Mouse (Mus musculus) limb, embryonic 12.5 days (tissue): Measurements from ENCODE around the gene Cd72. TPM values are rescaled to one million over a fixed set of nuclear protein-coding genes. Genes with fewer than 3 reads are reported as not detected.

ENCODE experiments used
- ATAC-seq: fragments of 200-750 bp; cut with Nextera tagmentation; 2 replicates; pipeline ENCODE4 v1.8.0; 2017; ENCODE audit warnings: low read depth, moderate TSS enrichment; ENCODE audit not compliant: insufficient number of reproducible peaks, insufficient read depth, low FRiP score, low TSS enrichment
- H3K27ac ChIP-seq: fragments of 300-500 bp; sonication (generic); 2 replicates; pipeline ENCODE4 v1.5.1; 2016; ENCODE audit warnings: mild to moderate bottlenecking, moderate library complexity
- H3K27me3 ChIP-seq: fragments of 300-500 bp; sonication (generic); 2 replicates; pipeline ENCODE4 v1.6.1; 2016; ENCODE audit warnings: mild to moderate bottlenecking, moderate library complexity
- H3K36me3 ChIP-seq: fragments of 300-500 bp; sonication (generic); 2 replicates; pipeline ENCODE4 v1.6.1; 2016; ENCODE audit warnings: mild to moderate bottlenecking, moderate library complexity
- H3K4me1 ChIP-seq: fragments of 300-500 bp; sonication (generic); replicated peaks from 2 replicates; pipeline ENCODE4 v1.6.1; 2016
- H3K4me2 ChIP-seq: fragments of 300-500 bp; sonication (generic); 2 replicates; pipeline ENCODE4 v1.6.1; 2016; ENCODE audit warnings: mild to moderate bottlenecking, moderate library complexity
- H3K4me3 ChIP-seq: fragments of 300-500 bp; sonication (generic); replicated peaks from 2 replicates; pipeline ENCODE4 v1.5.1; 2016; ENCODE audit warnings: mild to moderate bottlenecking
- H3K9ac ChIP-seq: fragments of 300-500 bp; sonication (generic); replicated peaks from 2 replicates; pipeline ENCODE4 v1.6.1; 2016; ENCODE audit warnings: mild to moderate bottlenecking, moderate library complexity
- H3K9me3 ChIP-seq: fragments of 300-500 bp; sonication (generic); 2 replicates; pipeline ENCODE4 v1.6.1; 2016; ENCODE audit warnings: mild to moderate bottlenecking, moderate library complexity
- WGBS: fragments of 180-500 bp; shearing (Covaris S2); methylation state at CpG from one replicate; pipeline ENCODE4 v1.1.7; 2016; 5-methylcytosine and 5-hydroxymethylcytosine counted together
- polyA plus RNA-seq: library from polyadenylated mRNA; unstranded; fragments of >200 nt; fragmentation: Nextera tagmentation; extraction: Ambion mirVana; gene quantifications from 2 replicates; pipeline ENCODE4 v1.2.1, GENCODE M21; 2016

The Cd72 gene
- polyA plus RNA-seq, 1 experiment from 2014 or later = 3.5 TPM

DNA sequence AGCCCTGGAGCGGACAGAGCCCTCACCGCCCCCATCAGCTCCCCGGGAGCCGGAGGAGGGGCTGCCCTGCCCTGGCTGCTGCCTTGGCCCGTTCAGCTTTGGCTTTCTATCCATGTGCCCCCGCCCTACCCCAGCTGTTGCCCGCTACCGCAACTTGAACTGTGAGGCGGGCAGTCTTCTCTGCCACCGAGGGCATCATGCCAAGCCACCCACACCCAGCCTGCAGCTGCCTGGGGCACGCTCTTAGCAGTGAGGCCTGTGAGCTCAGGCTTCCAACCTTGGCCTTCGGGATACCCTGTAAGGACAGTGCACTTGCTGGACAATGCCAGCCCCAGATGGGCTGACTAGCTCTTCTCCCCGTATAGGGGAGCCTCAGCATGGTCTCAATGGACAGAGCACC lies 7.2 kb downstream of the Cd72 start:
- no peak for ATAC-seq
- H3K9me3 ChIP-seq = no peaks in the 10 kb centered on the region
- H3K36me3 ChIP-seq = peaks cover 39% of the 10 kb centered on the region
- no peak overlapping the region for H3K4me3 ChIP-seq
- H3K4me1 ChIP-seq = peaks cover 10% of the 10 kb centered on the region
- peaks cover 4% of the 10 kb centered on the region for H3K27me3 ChIP-seq
- H3K27ac ChIP-seq = no peak overlapping the region
- WGBS = 89% methylated on average over 13 of the region's 13 CpGs
- H3K9ac ChIP-seq = no peak overlapping the region
- H3K4me2 ChIP-seq = no peak overlapping the region

DNA sequence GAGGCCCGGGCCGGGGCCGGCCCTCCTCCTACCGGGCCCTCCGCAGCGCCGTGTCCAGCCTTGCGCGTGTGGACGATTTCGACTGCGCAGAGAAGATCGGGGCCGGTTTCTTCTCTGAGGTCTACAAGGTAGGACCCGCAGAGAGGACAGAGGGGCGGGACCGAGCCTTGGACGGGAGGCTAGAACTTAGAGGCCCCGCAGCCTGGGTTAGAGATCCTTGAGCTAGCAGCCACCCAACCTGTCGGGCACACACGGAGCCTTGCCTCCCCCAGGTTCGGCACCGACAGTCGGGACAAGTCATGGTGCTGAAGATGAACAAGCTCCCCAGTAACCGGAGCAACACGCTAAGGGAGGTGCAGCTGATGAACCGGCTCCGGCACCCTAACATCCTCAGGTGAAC lies 10.9 kb downstream of the Cd72 start:
- peaks cover 10% of the 10 kb centered on the region for H3K4me1 ChIP-seq
- H3K27ac ChIP-seq = peak overlapping the region; percentile 94
- no peaks in the 10 kb centered on the region for H3K9me3 ChIP-seq
- WGBS = under 1% methylated on average over 28 of the region's 28 CpGs
- H3K4me2 ChIP-seq = peak overlapping the region; percentile 85
- H3K36me3 ChIP-seq = peaks cover 37% of the 10 kb centered on the region
- peak; percentile 15; the same call in 1 of the 2 replicates for ATAC-seq
- peak overlapping the region; percentile 99 for H3K9ac ChIP-seq
- no peaks in the 10 kb centered on the region for H3K27me3 ChIP-seq
- peak overlapping the region; percentile 99 for H3K4me3 ChIP-seq

DNA sequence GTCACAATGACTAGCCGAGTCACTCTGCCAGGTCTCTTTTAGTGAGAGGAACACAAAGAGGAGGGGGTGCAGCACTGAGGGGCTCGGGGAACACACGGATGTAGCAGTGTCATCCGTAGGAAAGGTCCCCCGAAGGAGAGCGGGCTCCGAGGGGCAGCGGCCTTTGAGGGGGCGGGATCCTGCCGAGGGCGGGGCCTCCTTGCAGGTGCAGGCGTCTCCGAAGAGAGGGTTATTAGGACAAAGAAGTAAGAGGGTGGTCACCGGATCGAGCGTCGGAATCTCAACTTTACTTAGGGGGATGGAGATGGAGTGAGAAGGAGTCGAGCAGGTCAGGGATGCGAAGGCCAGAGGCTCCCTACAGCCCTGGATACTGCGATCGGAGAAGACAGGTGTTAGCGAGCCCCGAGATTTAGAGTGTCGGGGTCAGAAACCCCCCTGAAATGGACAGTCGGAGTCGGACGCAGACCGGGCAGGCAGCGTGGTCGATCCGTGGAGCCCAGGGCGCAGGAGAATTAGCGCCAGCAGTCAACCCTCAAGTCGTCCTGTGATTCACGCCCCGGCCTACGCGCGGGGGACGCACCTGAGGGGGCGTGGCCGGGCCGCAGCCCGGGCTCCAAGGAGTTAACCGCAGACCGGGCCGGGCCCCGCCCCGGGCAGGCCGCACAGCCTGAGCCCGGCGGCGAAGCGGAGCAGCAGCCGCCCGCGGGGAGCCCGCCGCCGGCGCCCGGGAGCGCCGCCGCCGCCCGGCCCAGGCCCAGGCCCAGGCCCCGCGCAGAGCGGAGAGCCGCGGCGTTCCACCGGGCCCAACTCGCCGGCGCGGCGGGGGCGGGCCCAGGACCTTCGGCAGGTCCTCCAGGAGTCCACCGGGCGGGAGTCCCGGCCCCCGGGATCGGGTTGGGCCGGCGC lies 11.7 kb downstream of the Cd72 start:
- Histone ChIP-seq H3K27me3 (no peaks in the 10 kb centered on the region), H3K36me3 (peaks cover 29% of the 10 kb centered on the region), H3K4me1 (peaks cover 10% of the 10 kb centered on the region), H3K9ac (peak overlapping the region; percentile 99), H3K4me2 (peak overlapping the region; percentile 85), H3K9me3 (no peaks in the 10 kb centered on the region), H3K4me3 (peak overlapping the region; percentile 99), H3K27ac (peak overlapping the region; percentile 94)
- WGBS = under 1% methylated on average over 81 of the region's 88 CpGs
- ATAC-seq = peak; percentile 50; the same call in 1 of the 2 replicates

DNA sequence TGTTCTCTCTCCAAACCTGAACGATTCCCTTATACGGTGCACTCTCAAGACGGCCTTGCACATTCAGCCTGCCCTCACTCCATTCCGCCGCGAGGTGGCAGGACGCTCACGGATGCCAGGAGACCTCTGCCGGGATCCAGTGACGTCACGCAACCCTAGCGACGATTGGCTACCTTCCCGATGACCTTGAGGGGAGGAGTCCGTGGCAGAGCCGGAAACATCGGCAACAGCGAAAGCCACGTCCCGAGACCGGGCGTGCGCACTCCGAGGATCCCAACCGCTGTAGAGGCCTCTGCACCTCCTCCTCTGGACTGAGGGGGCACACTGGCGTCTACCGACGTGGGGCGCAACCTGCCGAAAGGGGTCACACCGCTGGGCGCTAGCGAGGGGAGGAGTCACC lies 12.4 kb downstream of the Cd72 start:
- peak overlapping the region; percentile 85 for H3K4me2 ChIP-seq
- WGBS = under 1% methylated on average over 33 of the region's 33 CpGs
- ATAC-seq = peak; percentile 92
- peaks cover 10% of the 10 kb centered on the region for H3K4me1 ChIP-seq
- peak overlapping the region; percentile 94 for H3K27ac ChIP-seq
- H3K9me3 ChIP-seq = no peaks in the 10 kb centered on the region
- peaks cover 23% of the 10 kb centered on the region for H3K36me3 ChIP-seq
- H3K9ac ChIP-seq = peak overlapping the region; percentile 99
- peak overlapping the region; percentile 99 for H3K4me3 ChIP-seq
- H3K27me3 ChIP-seq = no peaks in the 10 kb centered on the region

- Histone ChIP-seq H3K4me2 (peak within 1 kb of the TSS; percentile 85), H3K4me3 (peak within 1 kb of the TSS; percentile 99), H3K9ac (peak within 1 kb of the TSS; percentile 99), H3K36me3 (peaks cover 19% of the 10 kb centered on the region), H3K9me3 (no peaks in the 10 kb centered on the region), H3K4me1 (peaks cover 10% of the 10 kb centered on the region), H3K27ac (peak within 1 kb of the TSS; percentile 94), H3K27me3 (no peaks in the 10 kb centered on the region)
- 27% methylated on average over 4 of the region's 4 CpGs for WGBS
- no peak for ATAC-seq
Measured at GRCm38 (mm10) chr4:43441639-43442038, 12.8 kb downstream of the Cd72 start, which contains the start of gene Tesk1. Tesk1 (plus strand) TSS chr4:43441939.

DNA sequence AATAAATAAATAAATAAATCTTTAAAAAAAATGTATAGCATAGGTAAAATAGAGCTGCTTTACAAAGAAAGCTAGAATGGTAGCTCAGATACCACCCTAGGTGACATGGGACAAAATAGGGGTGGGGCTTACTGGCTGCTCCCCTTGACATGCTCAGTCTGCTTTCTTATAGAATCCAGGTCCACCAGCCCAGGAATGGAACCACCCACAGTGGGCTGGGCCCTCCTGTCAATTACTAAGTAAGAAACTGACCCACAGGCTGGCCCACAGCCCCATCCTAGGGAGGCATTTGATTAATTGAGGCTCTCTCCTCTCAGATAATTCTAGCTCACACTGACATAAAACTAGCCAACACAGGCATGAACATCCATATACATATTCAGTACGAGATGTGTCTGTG lies 21.6 kb downstream of the Cd72 start:
- no peaks in the 10 kb centered on the region for H3K9me3 ChIP-seq
- H3K27ac ChIP-seq = no peak overlapping the region
- H3K4me2 ChIP-seq = no peak overlapping the region
- H3K4me3 ChIP-seq = no peak overlapping the region
- peaks cover 30% of the 10 kb centered on the region for H3K27me3 ChIP-seq
- peaks cover 11% of the 10 kb centered on the region for H3K4me1 ChIP-seq
- no peak overlapping the region for H3K9ac ChIP-seq
- 74% methylated on average over 1 of the region's 1 CpGs for WGBS
- H3K36me3 ChIP-seq = no peaks in the 10 kb centered on the region
- ATAC-seq = no peak

- Histone ChIP-seq H3K4me2 (no peak overlapping the region), H3K27me3 (peaks cover 42% of the 10 kb centered on the region), H3K4me1 (peaks cover 22% of the 10 kb centered on the region), H3K4me3 (no peak overlapping the region), H3K36me3 (peaks cover under 1% of the 10 kb centered on the region; the same call in 1 of the 2 replicates), H3K9me3 (no peaks in the 10 kb centered on the region), H3K27ac (no peak overlapping the region), H3K9ac (no peak overlapping the region)
- ATAC-seq = peak; percentile 48; the same call in 1 of the 2 replicates
- 7% methylated on average over 4 of the region's 4 CpGs for WGBS
Measured at GRCm38 (mm10) chr4:43431690-43432089, 22.7 kb downstream of the Cd72 start.

DNA sequence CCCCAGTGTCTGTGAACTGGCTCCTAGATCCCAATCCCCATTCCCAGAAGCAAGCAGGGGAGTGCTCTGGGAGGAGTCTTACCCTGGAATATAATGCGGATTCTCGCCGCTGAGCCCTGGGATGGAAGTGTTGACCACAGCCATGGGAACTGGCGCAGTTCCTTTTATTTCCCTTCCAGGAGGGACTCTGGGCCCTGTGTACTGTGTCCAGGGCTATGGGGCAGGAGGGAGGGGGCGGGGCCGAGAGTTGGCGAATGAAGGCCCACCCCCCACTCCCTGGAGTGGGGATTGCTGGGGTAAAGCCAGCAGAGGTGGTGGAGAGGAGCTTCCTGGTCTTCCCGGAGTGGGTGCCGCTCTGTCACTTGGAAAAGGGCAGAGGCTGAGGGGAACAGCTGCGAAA lies 25.5 kb downstream of the Cd72 start, which contains the start of gene Fam166b:
TSS of gene Fam166b (minus strand) at position 189 of the 400 bp plus-strand sequence.
- Histone ChIP-seq H3K36me3 (peaks cover 26% of the 10 kb centered on the region), H3K4me1 (peaks cover 40% of the 10 kb centered on the region), H3K4me2 (peak within 1 kb of the TSS; percentile 30), H3K27ac (no peak within 1 kb of the TSS), H3K4me3 (no peak within 1 kb of the TSS; the same call in 1 of the 2 replicates), H3K9ac (0 out of 2 replicates have a peak within 1 kb of the TSS, but pooled peaks have one; percentile 1), H3K27me3 (peaks cover 69% of the 10 kb centered on the region), H3K9me3 (no peaks in the 10 kb centered on the region)
- 9% methylated on average over 10 of the region's 10 CpGs for WGBS
- ATAC-seq = no peak

GRCm38 (mm10) chr4:43428180-43428861 lies 26.1 kb downstream of the Cd72 start:
- WGBS = 27% methylated on average over 16 of the region's 16 CpGs
- Histone ChIP-seq H3K4me2 (0 out of 2 replicates have a peak overlapping the region, but pooled peaks have one; percentile 30), H3K4me1 (peaks cover 40% of the 10 kb centered on the region), H3K9ac (no peak overlapping the region), H3K36me3 (peaks cover 32% of the 10 kb centered on the region), H3K9me3 (no peaks in the 10 kb centered on the region), H3K27me3 (peaks cover 75% of the 10 kb centered on the region), H3K27ac (no peak overlapping the region), H3K4me3 (no peak overlapping the region)
- ATAC-seq = no peak

- Histone ChIP-seq H3K4me1 (peaks cover 40% of the 10 kb centered on the region), H3K9me3 (no peaks in the 10 kb centered on the region), H3K36me3 (peaks cover 39% of the 10 kb centered on the region), H3K4me2 (peak overlapping the region; percentile 33), H3K27me3 (peaks cover 78% of the 10 kb centered on the region), H3K9ac (peak overlapping the region; percentile 18; the same call in 1 of the 2 replicates), H3K4me3 (peak overlapping the region; percentile 17; the same call in 1 of the 2 replicates), H3K27ac (no peak overlapping the region)
- WGBS = 18% methylated on average over 23 of the region's 23 CpGs
- ATAC-seq = no peak
Measured at GRCm38 (mm10) chr4:43427501-43428179, 26.8 kb downstream of the Cd72 start.
